Mouse (Mus musculus) bone marrow macrophage, adult 2 months (primary cell): ENCODE measurements around the gene Zfp335. TPM values are rescaled to one million over a fixed set of nuclear protein-coding genes. Genes with fewer than 3 reads are reported as not detected.
"Not testable (repeated sequence)": the region's sequence is repeated elsewhere in the genome, so short reads cannot be mapped to it uniquely, and the experiment has no call there.

Experiments
- H3K27ac ChIP-seq: 2 replicates; pipeline ENCODE4 v1.5.1; 2012; ENCODE audit warnings: low read depth, low read length; ENCODE audit not compliant: insufficient read depth
- H3K4me1 ChIP-seq: 2 replicates; pipeline ENCODE4 v1.6.1; 2012; ENCODE audit warnings: low read length; ENCODE audit not compliant: control insufficient read depth, insufficient read depth
- H3K4me3 ChIP-seq: 2 replicates; pipeline ENCODE4 v1.5.1; 2012; ENCODE audit warnings: mild to moderate bottlenecking, low read length, moderate library complexity; ENCODE audit not compliant: insufficient read depth
- CTCF ChIP-seq: IDR thresholded peaks from 2 replicates; pipeline ENCODE4 v1.5.1; 2012; ENCODE audit warnings: low read depth, mild to moderate bottlenecking, low read length, moderate library complexity
- POLR2A ChIP-seq: IDR thresholded peaks from 2 replicates; pipeline ENCODE4 v1.6.1; 2012; ENCODE audit warnings: mild to moderate bottlenecking, low read depth, low read length, borderline replicate concordance
- polyA plus RNA-seq: library from polyadenylated mRNA; stranded (reverse); fragments of >200 nt; gene quantifications from 2 replicates; pipeline ENCODE4 v1.2.4, GENCODE M21; 2012; ENCODE audit not compliant: missing spikeins, insufficient read depth, insufficient read length

Zfp335 gene
- polyA plus RNA-seq, 1 experiment: 14.5 TPM

DNA sequence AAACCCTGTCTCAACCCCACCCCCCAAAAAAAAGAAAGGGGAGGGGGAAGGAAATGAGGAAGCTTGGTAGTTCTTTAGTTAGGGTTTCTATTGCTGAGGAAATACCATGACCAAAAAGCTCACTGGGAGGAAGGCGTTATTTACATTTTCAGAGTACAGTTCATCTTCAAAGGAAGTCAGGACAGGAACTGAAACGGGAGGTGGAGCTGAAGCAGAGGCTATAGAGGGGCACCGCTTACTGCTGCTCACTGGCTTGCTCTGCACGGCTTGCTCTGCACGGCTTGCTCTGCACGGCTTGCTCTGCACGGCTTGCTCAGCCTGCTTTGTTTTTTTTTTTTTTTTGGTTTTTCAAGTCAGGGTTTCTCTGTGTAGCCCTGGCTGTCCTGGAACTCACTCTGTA is 43.1 kb downstream of the Zfp335 start:
- no peak for TF ChIP-seq CTCF
- no peak for TF ChIP-seq POLR2A
- peaks cover 64% of the 10 kb centered on the region for H3K4me1 ChIP-seq
- no peak overlapping the region for H3K4me3 ChIP-seq
- H3K27ac ChIP-seq: peak overlapping the region; percentile 99

DNA sequence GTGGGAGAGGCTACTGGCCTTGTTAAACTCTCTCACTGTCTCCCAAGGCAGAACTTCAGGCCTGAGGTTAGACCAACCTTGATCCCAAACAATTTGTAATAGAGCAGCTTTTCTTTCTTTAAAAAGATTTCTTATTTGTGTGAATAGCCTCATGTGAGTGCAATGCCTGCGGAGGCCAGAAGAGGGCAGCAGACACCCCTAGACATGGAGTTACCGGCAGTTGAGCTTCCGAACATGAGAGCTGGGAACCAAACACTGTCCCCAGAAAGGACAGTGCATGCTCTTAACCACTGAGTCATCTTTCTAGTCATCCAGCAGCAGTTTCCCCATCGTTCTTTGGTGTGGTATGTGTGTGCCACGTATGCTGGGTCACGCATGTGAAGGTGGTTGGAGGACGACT is 44.0 kb downstream of the Zfp335 start:
- TF ChIP-seq POLR2A: no peak
- peak; percentile 95 for TF ChIP-seq CTCF
- H3K27ac ChIP-seq: peak overlapping the region; percentile 99
- H3K4me3 ChIP-seq: no peak overlapping the region
- H3K4me1 ChIP-seq: peaks cover 70% of the 10 kb centered on the region

DNA sequence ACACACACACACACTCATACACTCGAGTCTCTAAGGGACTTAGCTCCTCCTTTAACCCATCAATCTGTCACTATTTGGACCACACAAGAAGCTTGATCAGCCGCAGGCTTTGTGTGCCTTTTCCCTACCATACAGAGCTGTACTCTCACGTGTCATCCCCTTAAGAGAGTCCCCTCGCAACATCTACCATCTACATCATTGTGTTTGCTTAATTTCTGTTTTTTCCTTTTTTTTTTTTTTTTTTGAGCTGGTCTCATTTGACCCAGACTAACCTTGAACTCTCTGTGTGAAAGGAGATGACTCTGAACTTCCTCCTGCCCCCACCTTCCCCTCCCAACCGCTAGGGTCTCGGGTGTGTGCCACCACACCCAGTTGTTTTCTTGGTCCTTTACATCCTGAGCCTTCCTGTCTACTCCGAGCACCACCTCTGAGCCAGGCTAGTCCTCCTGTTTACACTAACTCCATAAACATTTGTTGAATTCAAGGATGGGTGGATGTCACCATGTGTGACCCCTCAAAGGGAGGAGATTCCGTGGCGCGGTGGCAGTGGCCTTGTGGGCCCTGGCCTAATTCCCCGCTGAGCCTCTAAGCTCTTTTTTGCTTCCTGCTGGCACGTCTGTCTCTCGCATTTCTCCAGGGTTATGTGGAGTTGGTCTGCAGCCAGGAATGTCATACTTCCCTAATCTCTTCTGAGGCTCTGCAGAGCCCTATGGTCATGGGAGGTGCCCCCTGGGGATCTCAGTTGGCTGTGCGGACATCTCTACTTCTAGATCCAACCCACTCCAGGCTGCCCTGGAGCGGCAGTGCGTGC is 44.6 kb downstream of the Zfp335 start:
- TF ChIP-seq POLR2A: no peak
- Histone ChIP-seq H3K4me3 (peak overlapping the region; percentile 8; the same call in 1 of the 2 replicates), H3K4me1 (peaks cover 67% of the 10 kb centered on the region), H3K27ac (peak overlapping the region; percentile 99)

DNA sequence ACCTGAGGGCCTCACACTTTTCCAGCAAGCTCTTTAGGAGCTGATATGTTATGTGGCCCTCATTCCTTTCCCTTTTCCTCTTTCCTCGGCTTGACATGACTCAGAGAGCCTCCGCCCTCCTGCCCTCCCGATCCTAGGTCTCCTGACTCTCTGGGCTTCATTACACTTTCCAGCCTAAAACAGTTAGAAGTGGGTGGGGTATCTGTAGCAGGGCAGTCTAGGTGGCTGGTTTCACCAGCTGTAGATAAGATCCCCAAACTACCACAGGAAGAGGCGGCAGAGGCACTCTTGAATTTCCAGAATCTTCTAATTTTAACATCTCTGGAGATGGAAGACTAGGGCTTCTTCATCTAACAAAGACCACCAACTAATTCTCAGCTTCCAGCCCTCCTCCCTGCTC is 47.0 kb downstream of the Zfp335 start:
- TF ChIP-seq CTCF: no peak; the same call in 1 of the 2 replicates
- H3K4me3 ChIP-seq: no peak overlapping the region
- peaks cover 72% of the 10 kb centered on the region for H3K4me1 ChIP-seq
- H3K27ac ChIP-seq: peak overlapping the region; percentile 57

DNA sequence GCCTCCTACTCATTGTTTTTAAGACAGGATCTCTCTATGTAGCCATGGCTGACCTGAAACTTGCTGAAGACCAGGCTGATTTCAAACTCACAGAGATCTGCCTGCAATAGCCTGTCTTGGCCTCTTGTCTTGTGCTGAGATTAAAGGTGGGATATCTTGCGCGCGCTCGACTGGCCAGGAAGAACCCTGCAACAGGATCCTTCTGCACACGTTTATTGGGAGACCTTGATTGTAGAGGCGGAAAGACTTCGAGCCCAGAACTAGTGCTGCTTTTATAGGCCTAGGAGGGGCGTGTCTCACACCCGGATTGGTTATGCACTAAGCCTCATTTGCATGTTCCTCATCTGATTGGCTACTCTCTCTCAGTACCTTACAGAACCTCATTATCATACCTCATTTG is 48.1 kb downstream of the Zfp335 start:
- not testable (repeated sequence) for H3K4me3 ChIP-seq
- H3K4me1 ChIP-seq: peaks cover 73% of the 10 kb centered on the region
- peak overlapping the region; percentile 94 for H3K27ac ChIP-seq

DNA sequence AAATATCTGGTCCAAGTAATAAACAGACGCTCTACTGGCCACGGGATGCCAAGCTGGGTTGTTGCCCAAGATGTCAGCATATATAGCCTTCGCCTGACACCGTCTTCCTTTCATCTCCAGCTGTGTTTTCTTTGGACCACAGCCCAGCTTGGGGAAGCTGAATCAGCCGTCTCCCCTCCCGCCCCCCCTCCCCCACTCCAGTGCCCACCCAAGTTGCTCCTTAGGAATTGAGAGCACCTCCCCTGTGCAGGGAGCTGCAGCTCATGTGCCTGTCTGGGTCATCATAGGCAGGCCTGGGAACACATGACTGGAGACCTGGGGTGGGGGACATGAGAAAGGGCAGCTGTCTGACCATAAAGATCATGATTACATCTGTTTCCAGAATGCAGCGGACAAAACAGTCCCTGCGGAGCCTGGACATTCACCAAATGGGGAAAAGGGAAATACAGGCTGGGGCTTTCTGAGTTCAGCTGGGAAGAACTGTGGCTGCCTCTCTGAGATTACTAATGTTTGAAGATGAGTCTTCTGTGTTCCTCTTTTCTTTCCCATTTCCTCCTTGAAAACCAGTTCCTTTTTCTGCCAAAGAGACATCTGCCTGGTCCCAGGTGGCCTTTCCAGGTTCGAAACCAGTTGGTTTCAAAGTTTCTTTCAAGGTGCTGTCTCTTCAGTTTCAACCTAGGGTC is 49.2 kb downstream of the Zfp335 start:
- Histone ChIP-seq H3K4me1 (peaks cover 70% of the 10 kb centered on the region), H3K27ac (peak overlapping the region; percentile 94), H3K4me3 (no peak overlapping the region)
- TF ChIP-seq POLR2A (no peak), CTCF (no peak)

DNA sequence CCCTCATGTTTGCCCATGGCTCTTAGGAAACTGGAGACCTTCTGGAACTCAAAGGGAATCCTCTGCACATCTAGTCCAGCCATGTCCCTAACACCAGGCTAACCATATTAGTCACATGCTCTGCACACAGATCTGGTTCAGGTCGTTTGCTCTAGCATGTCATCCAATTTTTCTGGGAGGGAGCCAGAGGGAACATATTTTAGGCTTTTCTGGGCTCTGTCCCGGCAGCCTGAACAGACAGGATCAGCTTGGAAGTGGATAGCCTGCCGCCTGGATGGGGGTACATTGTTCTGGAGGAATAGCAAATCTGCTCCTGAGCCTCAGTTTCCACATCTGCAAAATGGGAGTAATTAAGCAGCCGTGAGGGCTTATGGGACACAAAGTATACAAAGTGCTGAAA is 50.5 kb downstream of the Zfp335 start:
- TF ChIP-seq CTCF: no peak
- TF ChIP-seq POLR2A: no peak
- H3K4me3 ChIP-seq: no peak overlapping the region
- peaks cover 62% of the 10 kb centered on the region for H3K4me1 ChIP-seq
- peak overlapping the region; percentile 94 for H3K27ac ChIP-seq

DNA sequence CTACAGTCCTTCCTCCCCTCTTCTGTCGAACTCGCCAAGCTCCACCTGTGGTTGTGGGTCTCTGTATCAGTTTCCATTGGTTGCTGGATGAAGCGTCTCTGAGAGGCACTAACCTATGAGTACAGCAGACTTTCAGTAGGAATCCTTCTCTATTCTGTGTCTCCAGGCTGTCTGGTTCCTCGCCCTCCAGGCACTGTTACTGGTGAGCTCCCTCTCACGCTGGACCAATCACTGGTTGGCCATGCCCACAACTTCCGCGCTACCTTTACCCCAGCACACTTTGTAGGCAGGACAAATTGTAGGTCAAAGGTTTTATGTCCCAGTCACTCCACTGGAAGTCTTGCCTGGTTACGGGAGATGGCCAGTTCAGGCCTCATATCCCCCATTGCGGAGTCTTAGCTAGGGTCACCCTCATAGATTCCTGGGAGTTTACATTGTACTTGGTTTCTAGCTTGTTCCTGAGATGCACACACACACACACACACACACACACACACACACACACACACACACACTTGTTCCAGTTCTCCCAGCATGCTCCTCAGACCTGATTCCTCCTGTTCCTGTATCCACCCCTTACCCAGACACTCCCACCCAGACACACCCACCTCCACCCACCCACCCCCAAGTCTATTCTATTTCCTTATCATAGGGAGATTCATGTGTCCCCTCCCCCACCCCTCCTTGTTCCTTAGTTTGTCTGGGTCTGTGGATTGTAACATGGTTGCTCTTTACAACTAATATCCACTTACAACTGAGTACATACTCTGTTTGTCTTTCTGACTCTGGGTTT is 51.7 kb downstream of the Zfp335 start:
- H3K27ac ChIP-seq: peak overlapping the region; percentile 18
- TF ChIP-seq POLR2A: no peak
- TF ChIP-seq CTCF: no peak
- H3K4me3 ChIP-seq: no peak overlapping the region
- H3K4me1 ChIP-seq: peaks cover 60% of the 10 kb centered on the region

DNA sequence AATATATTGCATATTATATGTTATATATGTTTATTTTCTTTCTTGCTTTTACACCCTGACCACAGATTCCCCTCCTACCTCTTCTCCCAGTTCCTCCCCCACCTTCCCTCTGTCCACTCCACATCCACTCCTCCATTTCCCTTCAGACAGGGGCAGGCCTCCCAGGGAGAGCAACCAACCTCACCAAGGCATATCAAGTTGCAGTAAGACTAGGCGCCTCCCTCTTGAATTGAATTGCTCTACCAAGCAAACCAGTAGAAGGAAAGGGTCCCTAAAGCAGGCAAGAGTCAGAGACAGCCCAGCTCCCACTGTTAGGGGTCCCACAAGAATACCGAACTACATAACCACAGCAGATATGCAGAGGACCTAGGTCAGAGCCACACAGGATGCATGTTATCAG is 52.4 kb downstream of the Zfp335 start:
- Histone ChIP-seq H3K4me3 (no peak overlapping the region), H3K27ac (peak overlapping the region; percentile 18), H3K4me1 (peaks cover 60% of the 10 kb centered on the region)
- TF ChIP-seq POLR2A (no peak), CTCF (no peak)
